Mouse (Mus musculus) lung, postnatal 0 days (tissue): ENCODE measurements around the gene Slfnl1.

ENCODE experiments used
- CTCF ChIP-seq: IDR thresholded peaks from 2 replicates; pipeline ENCODE4 v1.5.1; 2016; ENCODE audit warnings: antibody characterized with exemption, mild to moderate bottlenecking
- EP300 ChIP-seq: IDR thresholded peaks from 2 replicates; pipeline ENCODE4 v1.6.1; 2016; ENCODE audit warnings: antibody characterized with exemption, mild to moderate bottlenecking, control low read depth

DNA sequence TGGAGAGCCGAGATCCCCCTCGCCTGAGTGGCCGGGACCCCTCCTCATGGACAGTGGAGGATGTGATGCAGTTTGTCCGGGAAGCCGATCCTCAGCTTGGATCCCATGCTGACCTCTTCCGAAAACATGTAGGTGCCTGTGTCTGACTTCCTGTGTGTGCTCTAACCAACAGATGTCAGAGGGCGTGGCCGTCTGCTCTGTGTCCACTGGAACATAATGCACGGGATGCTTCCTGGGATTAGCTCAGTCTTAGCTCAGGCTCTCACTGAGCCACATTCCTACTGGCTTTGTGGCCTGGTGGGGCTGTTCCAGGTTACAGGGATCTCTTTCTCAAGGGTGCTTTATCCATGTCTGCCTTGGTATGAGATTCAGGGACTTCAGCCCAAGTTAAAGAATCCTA is 3.9 kb upstream of the Slfnl1 start:
- no peak for TF ChIP-seq CTCF
- TF ChIP-seq EP300: no peak
